Mouse (Mus musculus) CH12.LX (cell line): Measurements from ENCODE around the gene Kcnh3. TPM values are rescaled to one million over a fixed set of nuclear protein-coding genes. Genes with fewer than 3 reads are reported as not detected.

Experiments
- DNase-seq: peaks from one replicate; pipeline ENCODE4 v3.0.0-alpha.2; 2013; ENCODE audit errors: extremely low read depth
- H3K27ac ChIP-seq: 2 replicates; pipeline ENCODE4 v1.5.1; 2012; ENCODE audit warnings: low read depth, mild to moderate bottlenecking, control low read depth, moderate library complexity; ENCODE audit not compliant: insufficient read depth
- H3K27me3 ChIP-seq: replicated peaks from 2 replicates; pipeline ENCODE3; 2012; ENCODE audit warnings: inconsistent platforms
- H3K36me3 ChIP-seq, 2 experiments: replicated peaks in 1 of 2; 2 replicates each; pipeline versions ENCODE3 to v1.6.1; 2012; ENCODE audit warnings: inconsistent platforms in 1 of 2, low read length in 1 of 2, mild to moderate bottlenecking in 1 of 2, mixed read lengths in 1 of 2, moderate library complexity in 1 of 2; ENCODE audit not compliant: control insufficient read depth in 1 of 2, insufficient read depth in 1 of 2
- H3K4me1 ChIP-seq, 2 experiments: 2 replicates each; pipeline ENCODE4 v1.6.1; 2012; ENCODE audit warnings: inconsistent platforms in 1 of 2, moderate library complexity in 1 of 2; ENCODE audit not compliant: insufficient read depth in 2 of 2, control insufficient read depth in 1 of 2
- H3K4me2 ChIP-seq: 2 replicates; pipeline ENCODE4 v1.6.1; 2012; ENCODE audit warnings: low read depth, mild to moderate bottlenecking, control low read depth; ENCODE audit not compliant: poor library complexity, insufficient read depth, severe bottlenecking
- H3K4me3 ChIP-seq, 3 experiments: fragments of 150-350 bp in 1 of 3; sonication (generic) in 1 of 3; replicated peaks in 1 of 3; 2 replicates each; pipeline versions ENCODE3 to v1.5.1; 2011 to 2012; ENCODE audit warnings: low read depth in 2 of 3, low read length in 2 of 3, mild to moderate bottlenecking in 2 of 3, moderate library complexity in 2 of 3, control low read depth in 1 of 3, improper control_type of control experiment in 1 of 3, inconsistent platforms in 1 of 3, mixed read lengths in 1 of 3; ENCODE audit not compliant: poor library complexity in 1 of 3
- H3K79me2 ChIP-seq: replicated peaks from 2 replicates; pipeline ENCODE4 v1.6.1; 2012; ENCODE audit warnings: mild to moderate bottlenecking, moderate library complexity; ENCODE audit not compliant: control insufficient read depth, poor library complexity, insufficient read depth, severe bottlenecking; ENCODE audit errors: extremely low read depth
- H3K9ac ChIP-seq: 2 replicates; pipeline ENCODE4 v1.6.1; 2012; ENCODE audit warnings: low read depth, mild to moderate bottlenecking, control low read depth, moderate library complexity; ENCODE audit not compliant: insufficient read depth
- H3K9me3 ChIP-seq: replicated peaks from 2 replicates; pipeline ENCODE3; 2012; ENCODE audit warnings: low read length, inconsistent platforms, mixed read lengths
- BHLHE40 ChIP-seq: IDR thresholded peaks from 2 replicates; pipeline ENCODE4 v1.6.1; 2011; ENCODE audit warnings: mild to moderate bottlenecking, low read depth, low read length, improper control_type of control experiment
- CHD1 ChIP-seq: IDR thresholded peaks from 2 replicates; pipeline ENCODE4 v1.6.1; 2012; ENCODE audit warnings: low read depth, low read length, improper control_type of control experiment, inconsistent platforms
- ELF1 ChIP-seq: IDR thresholded peaks from 2 replicates; pipeline ENCODE4 v1.6.1; 2014; ENCODE audit warnings: low read depth, mild to moderate bottlenecking, inconsistent platforms, low read length, improper control_type of control experiment
- ETS1 ChIP-seq: conservative IDR thresholded peaks from 2 replicates; pipeline ENCODE4 v1.6.1; 2012; ENCODE audit warnings: low read depth, mild to moderate bottlenecking, inconsistent platforms, low read length, improper control_type of control experiment, moderate library complexity
- GABPA ChIP-seq: IDR thresholded peaks from 2 replicates; pipeline ENCODE4 v1.6.1; 2012; ENCODE audit warnings: low read depth, low read length, improper control_type of control experiment, inconsistent platforms; ENCODE audit not compliant: insufficient replicate concordance
- JUND ChIP-seq: conservative IDR thresholded peaks from 2 replicates; pipeline ENCODE4 v1.6.1; 2011; ENCODE audit warnings: low read depth, low read length, improper control_type of control experiment
- KAT2A ChIP-seq: IDR thresholded peaks from 2 replicates; pipeline ENCODE4 v1.6.1; 2012; ENCODE audit warnings: low read length, improper control_type of control experiment, inconsistent platforms; ENCODE audit not compliant: insufficient replicate concordance
- MAFK ChIP-seq: IDR thresholded peaks from 2 replicates; pipeline ENCODE4 v1.6.1; 2011; ENCODE audit warnings: low read length, improper control_type of control experiment; ENCODE audit not compliant: insufficient replicate concordance
- MAX ChIP-seq: IDR thresholded peaks from 2 replicates; pipeline ENCODE4 v1.6.1; 2011; ENCODE audit warnings: low read length, improper control_type of control experiment
- MAZ ChIP-seq: IDR thresholded peaks from 2 replicates; pipeline ENCODE4 v1.6.1; 2012; ENCODE audit warnings: low read depth, mild to moderate bottlenecking, inconsistent platforms, low read length, improper control_type of control experiment, moderate library complexity
- MEF2A ChIP-seq: IDR thresholded peaks from 2 replicates; pipeline ENCODE4 v1.6.1; 2014; ENCODE audit warnings: low read depth, mild to moderate bottlenecking, inconsistent platforms, low read length, improper control_type of control experiment, borderline replicate concordance
- NELFE ChIP-seq: IDR thresholded peaks from 2 replicates; pipeline ENCODE4 v1.6.1; 2011; ENCODE audit warnings: low read depth, low read length, improper control_type of control experiment
- NRF1 ChIP-seq: IDR thresholded peaks from 2 replicates; pipeline ENCODE4 v1.6.1; 2014; ENCODE audit warnings: low read depth, mild to moderate bottlenecking, inconsistent platforms, low read length, improper control_type of control experiment, moderate library complexity
- POLR2AphosphoS2 ChIP-seq: IDR thresholded peaks from 2 replicates; pipeline ENCODE4 v1.6.1; 2011; ENCODE audit warnings: low read depth, low read length, improper control_type of control experiment
- RCOR1 ChIP-seq: conservative IDR thresholded peaks from 2 replicates; pipeline ENCODE4 v1.6.1; 2012; ENCODE audit warnings: low read depth, mild to moderate bottlenecking, inconsistent platforms, low read length, improper control_type of control experiment
- TBP ChIP-seq: conservative IDR thresholded peaks from 2 replicates; pipeline ENCODE4 v1.6.1; 2011; ENCODE audit warnings: low read depth, low read length, improper control_type of control experiment
- TCF12 ChIP-seq: IDR thresholded peaks from 2 replicates; pipeline ENCODE4 v1.6.1; 2014; ENCODE audit warnings: low read depth, mild to moderate bottlenecking, inconsistent platforms, low read length, improper control_type of control experiment
- USF1 ChIP-seq: IDR thresholded peaks from 2 replicates; pipeline ENCODE4 v1.6.1; 2014; ENCODE audit warnings: low read depth, mild to moderate bottlenecking, inconsistent platforms, low read length, improper control_type of control experiment
- USF2 ChIP-seq: conservative IDR thresholded peaks from 2 replicates; pipeline ENCODE4 v1.6.1; 2011; ENCODE audit warnings: low read depth, low read length, improper control_type of control experiment
- ZC3H11A ChIP-seq: IDR thresholded peaks from 2 replicates; pipeline ENCODE4 v1.6.1; 2012; ENCODE audit warnings: low read depth, mild to moderate bottlenecking, inconsistent platforms, low read length, improper control_type of control experiment
- ZNF384 ChIP-seq: IDR thresholded peaks from 2 replicates; pipeline ENCODE4 v1.6.1; 2012; ENCODE audit warnings: low read depth, low read length, improper control_type of control experiment, inconsistent platforms
- dilution Hi-C: fragments of 300-500 bp; cut with MboI; formaldehyde crosslinking; loops from 2 replicates; pipeline ENCODE4 v1.14.3; 2020; ENCODE audit warnings: low sequenced_read_pairs; ENCODE audit not compliant: extremely low pct_unique_long_range_greater_than_20kb, extremely low pct_ligation_motif_present
- in situ Hi-C: fragments of 300-500 bp; cut with MboI; formaldehyde crosslinking; loops from 3 replicates; pipeline ENCODE4 v1.14.3; 2019; ENCODE audit warnings: low sequenced_read_pairs, low pct_ligation_motif_present, low pct_unique_long_range_greater_than_20kb, mixed read lengths
- polyA plus RNA-seq: library from polyadenylated mRNA; unstranded; fragments of >175 nt; gene quantifications from 2 replicates; pipeline ENCODE4 v1.2.1, GENCODE M21; 2012; ENCODE audit warnings: low read depth; ENCODE audit not compliant: insufficient read length
- total RNA-seq, 2 experiments: library from RNA; depleted of rRNA; stranded (reverse); fragments of 300-350 nt in 1 of 2; fragments of >200 nt in 1 of 2; gene quantifications; 2 replicates each; pipeline ENCODE4 v1.2.3; 2012 to 2014

The Kcnh3 gene
- total and polyA plus RNA-seq, 3 experiments = not detected

DNA sequence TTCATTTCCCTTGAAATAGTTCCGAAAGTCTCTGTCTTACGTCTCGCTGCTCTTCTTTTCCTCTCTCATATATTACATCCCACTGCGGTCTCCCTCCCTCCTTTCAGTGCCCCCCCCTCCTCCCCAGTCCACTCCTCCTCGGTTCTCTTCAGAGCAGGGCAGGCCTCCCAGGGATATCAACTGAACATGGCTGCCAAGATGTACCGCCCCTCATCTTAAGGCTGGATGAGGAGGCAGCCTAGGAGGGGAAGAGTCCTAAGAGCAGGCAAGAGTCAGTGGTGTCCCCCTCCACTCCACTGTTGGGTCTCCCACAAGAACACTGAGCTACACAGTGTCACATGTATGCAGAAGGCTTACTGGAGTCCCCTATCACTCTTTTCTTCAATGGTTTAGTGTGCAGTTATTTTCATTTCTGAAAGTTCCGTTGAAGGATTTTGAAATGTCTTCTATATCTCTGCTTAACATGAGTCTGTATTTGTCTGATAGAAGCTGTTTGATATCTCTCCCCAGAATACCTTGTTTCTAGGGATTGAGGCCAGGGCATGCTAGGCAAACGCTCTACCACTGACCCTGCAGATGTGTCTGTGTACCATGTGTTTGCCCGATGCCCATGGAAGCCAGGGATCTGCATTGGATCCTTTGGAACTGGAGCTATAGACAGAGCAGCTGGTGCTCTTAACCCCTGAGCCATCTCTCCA, 40.3 kb upstream of the Kcnh3 start:
- H3K27me3 ChIP-seq = no peaks in the 10 kb centered on the region
- no peak overlapping the region for H3K27ac ChIP-seq
- peaks cover 47 to 92% of the 10 kb centered on the region in 2 experiments for H3K36me3 ChIP-seq
- H3K9me3 ChIP-seq = no peaks in the 10 kb centered on the region
- no peak overlapping the region for H3K9ac ChIP-seq
- H3K4me1 ChIP-seq = no peaks in the 10 kb centered on the region
- no peak for DNase-seq
- H3K4me2 ChIP-seq = no peak overlapping the region
- no peak for TF ChIP-seq ETS1
- TF ChIP-seq ZNF384 = no peak
- TF ChIP-seq ELF1 = no peak
- TF ChIP-seq MAZ = no peak
- no peak for TF ChIP-seq NRF1
- TF ChIP-seq TCF12 = no peak
- TF ChIP-seq GABPA = no peak
- no peak for TF ChIP-seq NELFE
- no peak for TF ChIP-seq TBP
- TF ChIP-seq KAT2A = no peak
- no peak for TF ChIP-seq JUND
- no peak for TF ChIP-seq MAX
- no peak for TF ChIP-seq BHLHE40
- TF ChIP-seq CHD1 = no peak
- TF ChIP-seq USF2 = no peak
- TF ChIP-seq POLR2AphosphoS2 = no peak
- no peak for TF ChIP-seq ZC3H11A
- TF ChIP-seq MEF2A = no peak
- no peak for TF ChIP-seq MAFK
- no peak for TF ChIP-seq RCOR1
- TF ChIP-seq, all 38 proteins: peak for 0
- in situ Hi-C loops = no loop called here
- dilution Hi-C loops = no loop called here
- no peak overlapping the region for H3K4me3 ChIP-seq
- no peaks in the 10 kb centered on the region for H3K79me2 ChIP-seq

DNA sequence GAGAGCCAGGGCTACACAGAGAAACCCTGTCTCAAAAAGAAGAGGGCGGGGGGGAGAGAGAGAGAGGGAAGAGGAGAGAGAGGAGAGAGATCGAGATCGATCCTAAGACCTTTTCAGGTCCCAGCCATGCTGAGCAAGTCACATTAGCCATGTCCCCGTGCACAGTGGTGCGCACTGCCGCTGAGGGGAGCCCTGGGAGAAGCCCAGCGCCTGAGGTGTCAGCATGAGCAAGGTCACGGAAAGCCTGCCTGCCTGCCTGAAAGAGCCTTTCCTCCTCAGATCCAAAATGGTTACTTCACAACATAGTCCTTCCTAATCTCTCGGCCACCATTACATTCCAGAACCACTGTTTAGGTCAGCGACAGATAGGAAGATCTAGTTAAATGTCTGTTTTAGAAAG, 30.3 kb upstream of the Kcnh3 start:
- no peak overlapping the region for H3K27ac ChIP-seq
- no peak for TF ChIP-seq USF1
- no peak overlapping the region for H3K9ac ChIP-seq
- H3K4me1 ChIP-seq = no peaks in the 10 kb centered on the region
- no peak for DNase-seq
- H3K27me3 ChIP-seq = no peaks in the 10 kb centered on the region
- peaks cover 25 to 85% of the 10 kb centered on the region in 2 experiments for H3K36me3 ChIP-seq
- dilution Hi-C loops (no loop called here), in situ Hi-C loops (no loop called here)
- no peaks in the 10 kb centered on the region for H3K9me3 ChIP-seq
- no peaks in the 10 kb centered on the region for H3K79me2 ChIP-seq
- H3K4me3 ChIP-seq = no peak overlapping the region
- H3K4me2 ChIP-seq = no peak overlapping the region
